Mouse (Mus musculus) CH12.LX (cell line): Measurements from ENCODE around the gene Dnm3.

Experiments used
- BHLHE40 ChIP-seq: IDR thresholded peaks from 2 replicates; pipeline ENCODE4 v1.6.1; 2011; ENCODE audit warnings: mild to moderate bottlenecking, low read depth, low read length, improper control_type of control experiment
- CTCF ChIP-seq, 2 experiments: IDR thresholded peaks in 1 of 2; conservative IDR thresholded peaks in 1 of 2; 2 replicates each; pipeline ENCODE4 v1.5.1; 2011 to 2012; ENCODE audit warnings: low read depth in 2 of 2, low read length in 2 of 2, improper control_type of control experiment in 1 of 2, inconsistent platforms in 1 of 2, mild to moderate bottlenecking in 1 of 2, moderate library complexity in 1 of 2
- EP300 ChIP-seq: IDR thresholded peaks from 2 replicates; pipeline ENCODE4 v1.6.1; 2011; ENCODE audit warnings: low read length, improper control_type of control experiment
- IRF4 ChIP-seq: IDR thresholded peaks from 2 replicates; pipeline ENCODE4 v1.6.1; 2014; ENCODE audit warnings: low read depth, mild to moderate bottlenecking, inconsistent platforms, low read length, improper control_type of control experiment
- JUND ChIP-seq: conservative IDR thresholded peaks from 2 replicates; pipeline ENCODE4 v1.6.1; 2011; ENCODE audit warnings: low read depth, low read length, improper control_type of control experiment
- MEF2A ChIP-seq: IDR thresholded peaks from 2 replicates; pipeline ENCODE4 v1.6.1; 2014; ENCODE audit warnings: low read depth, mild to moderate bottlenecking, inconsistent platforms, low read length, improper control_type of control experiment, borderline replicate concordance
- POLR2A ChIP-seq: IDR thresholded peaks from 2 replicates; pipeline ENCODE4 v1.6.1; 2011; ENCODE audit warnings: low read depth, mild to moderate bottlenecking, improper control_type of control experiment, low read length
- ZMIZ1 ChIP-seq: IDR thresholded peaks from 2 replicates; pipeline ENCODE4 v1.6.1; 2012; ENCODE audit warnings: low read depth, mild to moderate bottlenecking, inconsistent platforms, low read length, improper control_type of control experiment
- ZNF384 ChIP-seq: IDR thresholded peaks from 2 replicates; pipeline ENCODE4 v1.6.1; 2012; ENCODE audit warnings: low read depth, low read length, improper control_type of control experiment, inconsistent platforms

DNA sequence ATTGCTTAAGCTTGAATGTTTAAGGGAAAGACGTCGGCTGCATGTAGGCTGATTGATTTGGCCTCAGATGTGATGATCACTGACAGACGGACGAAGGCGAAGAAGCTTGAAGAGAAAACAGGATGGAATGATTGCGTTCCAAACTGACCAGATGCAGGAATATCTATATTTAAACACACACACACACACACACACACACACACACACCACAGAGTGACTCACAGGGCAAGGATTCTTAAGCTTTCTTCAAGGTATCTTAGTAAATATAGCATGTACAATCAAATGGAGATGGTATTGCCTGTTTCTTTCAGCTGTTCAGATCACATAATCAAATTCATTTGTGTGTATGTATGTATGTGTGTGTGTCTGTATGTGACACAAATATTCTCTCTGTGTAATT, 425.1 kb downstream of the Dnm3 start:
- no peak for TF ChIP-seq CTCF (conservative IDR thresholded peaks at IDR 0.05 in 1 of 2, IDR thresholded peaks at IDR 0.05 in 1 of 2; ENCODE audit: low read depth in 2 of 2, low read length in 2 of 2)
- TF ChIP-seq BHLHE40: no peak
- no peak for TF ChIP-seq EP300
- TF ChIP-seq ZMIZ1: no peak
- TF ChIP-seq POLR2A: no peak
- no peak for TF ChIP-seq IRF4
- TF ChIP-seq MEF2A: no peak
- no peak for TF ChIP-seq JUND
- TF ChIP-seq ZNF384: no peak
